Mouse (Mus musculus) left cerebral cortex, adult 6 months (tissue): ENCODE data around the gene Zfp598. TPM values are rescaled to one million over a fixed set of nuclear protein-coding genes. Genes with fewer than 3 reads are reported as not detected.

ENCODE experiments used
- long read RNA-seq, 2 experiments: library from polyadenylated mRNA; unstranded; transcript quantifications; one replicate each; pipeline ENCODE4 v2.0.0; 2019 to 2020
- polyA plus RNA-seq: library from polyadenylated mRNA; unstranded; fragments of <200 nt; fragmentation: Nextera tagmentation; gene quantifications from 2 replicates; pipeline ENCODE4 v1.2.3, GENCODE M21; 2021

Zfp598 gene
- polyA plus RNA-seq, result 1.3 and 2.4 TPM in 2 replicates
- long read RNA-seq, experiment 1, partial matches to known transcripts, result 6 of 14 reads
- long read RNA-seq, experiment 1, other reads (novel, unspliced or antisense), result 4 of 14 reads
- long read RNA-seq, experiment 2, partial matches to known transcripts, result 1 of 2 reads
- long read RNA-seq, experiment 2, other reads (novel, unspliced or antisense), result 1 of 2 reads

DNA sequence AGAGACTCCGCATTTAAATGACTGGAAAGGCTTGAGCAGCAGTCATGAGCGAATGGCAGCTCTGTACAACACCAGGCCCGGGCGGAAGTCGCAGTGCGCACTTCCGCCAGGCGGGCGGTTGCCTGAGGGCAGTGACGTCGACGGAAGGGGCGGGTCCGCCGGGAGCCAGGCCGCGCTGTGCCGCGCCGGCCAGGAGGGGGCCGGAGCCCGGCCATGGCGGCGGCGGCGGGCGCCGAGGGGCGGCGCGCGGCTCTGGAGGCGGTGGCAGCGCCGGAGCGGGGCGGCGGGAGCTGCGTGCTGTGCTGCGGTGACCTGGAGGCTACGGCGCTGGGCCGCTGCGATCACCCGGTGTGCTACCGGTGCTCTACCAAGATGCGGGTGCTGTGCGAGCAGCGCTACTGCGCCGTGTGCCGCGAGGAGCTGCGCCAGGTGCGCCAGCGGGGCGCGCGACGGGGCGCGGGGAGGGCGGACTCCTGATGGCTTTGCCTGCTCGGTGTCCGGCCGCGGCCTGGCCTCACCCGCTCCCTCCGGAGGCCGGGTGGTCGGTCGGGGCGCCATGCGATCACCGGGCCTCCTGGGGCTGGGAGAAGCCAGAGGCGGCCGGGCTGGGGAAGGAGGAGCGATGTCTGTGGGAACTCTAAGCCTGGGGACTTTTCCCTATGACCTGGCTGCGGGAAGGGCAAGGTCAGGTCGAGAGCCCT is at the start of gene Zfp598:
Gene Zfp598, plus strand, starts transcription at position 143 of the 701 bp plus-strand sequence.

GRCm38 (mm10) chr17:24632167-24632812 is 37.2 kb upstream of the Zfp598 start, which contains the start of the genes Tsc2 and Nthl1:
TSS of gene Tsc2 (minus strand) at chr17:24632630.
TSS of gene Nthl1 (plus strand) at chr17:24632680.

DNA sequence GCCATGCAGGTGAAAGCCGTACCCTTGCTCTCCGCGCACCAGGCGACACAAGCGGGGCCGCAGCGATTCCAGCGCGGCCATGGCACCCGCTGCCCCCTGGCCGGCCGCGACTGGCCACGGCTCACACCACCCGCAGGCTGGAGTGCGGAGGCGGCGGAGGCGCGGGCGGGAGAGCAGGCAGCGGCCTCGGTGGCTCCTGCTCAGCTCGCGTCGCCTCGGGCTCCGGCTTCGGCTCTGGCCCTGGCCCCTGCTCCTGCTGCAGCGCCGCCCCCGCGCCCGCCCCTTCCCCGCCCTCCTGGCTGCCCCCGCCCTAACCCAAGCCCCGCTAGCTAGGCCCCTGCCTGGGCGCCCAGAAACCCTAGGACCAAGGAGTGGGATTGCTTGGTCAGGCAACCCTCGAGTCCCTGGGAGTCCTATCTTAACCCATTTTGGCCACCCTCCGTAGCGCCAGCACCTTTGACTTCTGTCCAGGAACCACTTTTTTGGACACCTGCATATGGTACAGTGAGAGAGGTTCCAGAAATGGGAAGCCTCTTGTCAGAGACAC is 19.3 kb upstream of the Zfp598 start, which contains the start of gene Slc9a3r2:
Gene Slc9a3r2, minus strand, starts transcription at position 258 of the 547 bp plus-strand sequence.

GRCm38 (mm10) chr17:24658017-24658758 is 11.3 kb upstream of the Zfp598 start, which contains the start of gene Npw:
TSS of gene Npw (minus strand) at chr17:24658457.

GRCm38 (mm10) chr17:24689251-24690081 is 20.0 kb downstream of the Zfp598 start, which contains the start of gene Syngr3:
TSS of gene Syngr3 (minus strand) at chr17:24689955.

GRCm38 (mm10) chr17:24696011-24696697 is 26.7 kb downstream of the Zfp598 start, which contains the start of the genes Gfer and Noxo1:
TSS of gene Gfer (minus strand) at chr17:24696156.
TSS of gene Noxo1 (plus strand) at chr17:24696234.

GRCm38 (mm10) chr17:24706982-24707800 is 37.7 kb downstream of the Zfp598 start, which contains the start of gene Tbl3:
TSS of gene Tbl3 (minus strand) at chr17:24707660.

GRCm38 (mm10) chr17:24717943-24718342 is 48.5 kb downstream of the Zfp598 start, which contains the start of the genes Rnf151 and Rps2:
TSS of gene Rnf151 (minus strand) at chr17:24718063.
TSS of gene Rps2 (plus strand) at chr17:24718116.

DNA sequence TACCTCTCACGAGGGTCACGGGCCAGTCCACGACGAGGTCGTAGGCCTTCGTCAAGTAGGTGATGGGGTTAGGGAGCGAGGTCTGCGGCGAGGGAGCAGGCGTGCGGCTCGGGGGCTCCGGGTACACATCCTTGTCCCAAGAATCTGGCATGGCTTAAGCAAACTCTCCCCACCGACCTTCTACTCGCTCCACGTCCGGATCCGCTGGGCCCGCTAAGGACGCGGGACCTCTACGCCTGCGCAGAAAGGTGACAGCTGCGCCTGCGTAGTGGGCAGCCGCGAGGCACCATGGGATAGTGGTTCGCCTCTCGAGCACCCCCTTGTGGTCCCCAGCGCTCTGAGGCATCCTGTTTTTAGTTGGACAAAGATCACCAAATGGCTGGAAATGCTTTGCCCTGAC is 54.7 kb downstream of the Zfp598 start, which contains the start of gene Ndufb10:
Gene Ndufb10, minus strand, starts transcription at position 295 of the 400 bp plus-strand sequence.

DNA sequence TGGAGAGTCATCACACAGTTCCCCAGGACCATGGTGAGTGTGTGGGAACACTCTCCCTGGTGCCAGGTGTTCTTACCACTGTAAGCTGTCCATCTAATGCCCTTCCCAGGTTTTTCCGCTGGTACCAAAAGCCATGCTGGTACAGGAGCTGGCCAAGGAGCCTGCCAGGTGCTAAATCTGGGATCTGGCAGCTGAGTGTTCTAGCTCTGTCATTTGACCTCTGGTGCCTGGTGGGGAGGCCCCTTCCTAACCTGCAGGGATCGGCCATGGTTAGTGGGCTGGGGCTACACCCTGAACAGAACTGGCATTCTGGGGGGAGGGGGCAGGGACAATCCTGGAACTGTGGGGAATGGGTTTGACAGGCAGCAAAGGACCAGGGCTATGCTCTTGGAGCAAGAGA is 58.1 kb downstream of the Zfp598 start, which contains the start of gene Rpl3l:
Gene Rpl3l, plus strand, starts transcription at position 203 of the 400 bp plus-strand sequence.

Other genes starting within 250 kb of the Zfp598 start
- 78.8 and 90.8 TPM in 2 replicates for gene Eci1, start 243.0 kb upstream of the Zfp598 start, polyA plus RNA-seq
- 0.21 and 0.36 TPM in 2 replicates for gene Dnase1l2, start 226.6 kb upstream of the Zfp598 start, polyA plus RNA-seq
- gene E4f1, start 199.4 kb upstream of the Zfp598 start, polyA plus RNA-seq, result 10.7 and 12.9 TPM in 2 replicates
- gene Pgp, start 199.3 kb upstream of the Zfp598 start, polyA plus RNA-seq, result 93.6 and 113 TPM in 2 replicates
- gene Bricd5, start 195.8 kb upstream of the Zfp598 start, polyA plus RNA-seq, result 0.82 and 1.2 TPM in 2 replicates
- gene Mlst8, start 190.6 kb upstream of the Zfp598 start, polyA plus RNA-seq, result 16.5 and 21.2 TPM in 2 replicates
- gene Caskin1, start 181.1 kb upstream of the Zfp598 start, polyA plus RNA-seq, result 8.6 and 20.5 TPM in 2 replicates
- gene Traf7, start 141.7 kb upstream of the Zfp598 start, polyA plus RNA-seq, result 20.3 TPM in 2 replicates
- 51.2 and 58.9 TPM in 2 replicates for gene Rab26, start 135.5 kb upstream of the Zfp598 start, polyA plus RNA-seq
- 4.8 and 5.4 TPM in 2 replicates for gene Pkd1, start 119.9 kb upstream of the Zfp598 start, polyA plus RNA-seq
- gene Tsc2, start 37.1 kb upstream of the Zfp598 start, polyA plus RNA-seq, result 60.7 and 86.2 TPM in 2 replicates
- 5.6 and 5.9 TPM in 2 replicates for gene Nthl1, start 37.0 kb upstream of the Zfp598 start, polyA plus RNA-seq
- gene Slc9a3r2, start 19.4 kb upstream of the Zfp598 start, polyA plus RNA-seq, result 39.3 and 41.9 TPM in 2 replicates
- 0.47 and 0.65 TPM in 2 replicates for gene Npw, start 11.2 kb upstream of the Zfp598 start, polyA plus RNA-seq
- 282 and 371 TPM in 2 replicates for gene Syngr3, start 20.3 kb downstream of the Zfp598 start, polyA plus RNA-seq
- 33.0 and 34.1 TPM in 2 replicates for gene Gfer, start 26.5 kb downstream of the Zfp598 start, polyA plus RNA-seq
- 0.98 and 1.1 TPM in 2 replicates for gene Noxo1, start 26.5 kb downstream of the Zfp598 start, polyA plus RNA-seq
- 15.2 and 20.2 TPM in 2 replicates for gene Tbl3, start 38.0 kb downstream of the Zfp598 start, polyA plus RNA-seq
- not detected in 2 replicates for gene Rnf151, start 48.4 kb downstream of the Zfp598 start, polyA plus RNA-seq
- gene Rps2, start 48.4 kb downstream of the Zfp598 start, polyA plus RNA-seq, result 1,532 and 1,546 TPM in 2 replicates
- 938 and 1,009 TPM in 2 replicates for gene Ndufb10, start 54.8 kb downstream of the Zfp598 start, polyA plus RNA-seq
- 0.19 and 0.53 TPM in 2 replicates for gene Rpl3l, start 58.1 kb downstream of the Zfp598 start, polyA plus RNA-seq
- 6.8 and 17.1 TPM in 2 replicates for gene Msrb1, start 67.0 kb downstream of the Zfp598 start, polyA plus RNA-seq
- gene Hs3st6, start 83.3 kb downstream of the Zfp598 start, polyA plus RNA-seq, result 0.55 and 0.97 TPM in 2 replicates
- gene Meiob, start 134.6 kb downstream of the Zfp598 start, polyA plus RNA-seq, result not detected in 2 replicates
- 287 and 337 TPM in 2 replicates for gene Hagh, start 170.5 kb downstream of the Zfp598 start, polyA plus RNA-seq
- 21.7 and 24.4 TPM in 2 replicates for gene Fahd1, start 180.7 kb downstream of the Zfp598 start, polyA plus RNA-seq
- not detected in 2 replicates for gene Igfals, start 196.3 kb downstream of the Zfp598 start, polyA plus RNA-seq
- 42.6 and 58.2 TPM in 2 replicates for gene Nubp2, start 216.7 kb downstream of the Zfp598 start, polyA plus RNA-seq
- 84.9 and 110 TPM in 2 replicates for gene Spsb3, start 217.0 kb downstream of the Zfp598 start, polyA plus RNA-seq
- gene Eme2, start 225.4 kb downstream of the Zfp598 start, polyA plus RNA-seq, result 15.5 and 16.2 TPM in 2 replicates
- gene Mrps34, start 225.4 kb downstream of the Zfp598 start, polyA plus RNA-seq, result 130 and 171 TPM in 2 replicates
- gene Nme3, start 226.8 kb downstream of the Zfp598 start, polyA plus RNA-seq, result 117 and 135 TPM in 2 replicates